Mouse (Mus musculus) hindbrain, postnatal 0 days (tissue): ENCODE measurements around the gene B3gat3. TPM values are rescaled to one million over a fixed set of nuclear protein-coding genes. Genes with fewer than 3 reads are reported as not detected.

Source experiments
- ATAC-seq: fragments of 200-750 bp; cut with Nextera tagmentation; 2 replicates; pipeline ENCODE4 v1.8.0; 2017; ENCODE audit warnings: mild to moderate bottlenecking, moderate TSS enrichment, moderate library complexity
- DNase-seq: peaks from one replicate; pipeline ENCODE4 v3.0.0-alpha.2; 2015; ENCODE audit warnings: low spot score
- H3K27ac ChIP-seq: fragments of 300-500 bp; sonication (generic); 2 replicates; pipeline ENCODE4 v1.5.1; 2014; ENCODE audit warnings: mild to moderate bottlenecking
- H3K27me3 ChIP-seq: fragments of 300-500 bp; sonication (generic); 2 replicates; pipeline ENCODE4 v1.6.1; 2014; ENCODE audit warnings: low read length, mixed read lengths; ENCODE audit not compliant: insufficient read depth
- H3K36me3 ChIP-seq: fragments of 300-500 bp; sonication (generic); 2 replicates; pipeline ENCODE4 v1.6.1; 2014; ENCODE audit warnings: low read length, mixed read lengths; ENCODE audit not compliant: insufficient read depth
- H3K4me1 ChIP-seq: fragments of 300-500 bp; sonication (generic); 2 replicates; pipeline ENCODE4 v1.6.1; 2014; ENCODE audit warnings: antibody characterized with exemption, low read length, mixed read lengths; ENCODE audit not compliant: insufficient read depth
- H3K4me2 ChIP-seq: fragments of 300-500 bp; sonication (generic); 2 replicates; pipeline ENCODE4 v1.6.1; 2014; ENCODE audit warnings: low read depth, mild to moderate bottlenecking, low read length, moderate library complexity, mixed read lengths
- H3K4me3 ChIP-seq: fragments of 300-500 bp; sonication (generic); 2 replicates; pipeline ENCODE4 v1.5.1; 2014; ENCODE audit warnings: low read length
- H3K9ac ChIP-seq: fragments of 300-500 bp; sonication (generic); replicated peaks from 2 replicates; pipeline ENCODE4 v1.6.1; 2014; ENCODE audit warnings: mild to moderate bottlenecking, low read length, moderate library complexity, mixed read lengths
- H3K9me3 ChIP-seq: fragments of 300-500 bp; sonication (generic); 2 replicates; pipeline ENCODE4 v1.6.1; 2016; ENCODE audit warnings: low read length, mixed read lengths
- CTCF ChIP-seq: IDR thresholded peaks from 2 replicates; pipeline ENCODE4 v1.5.1; 2016; ENCODE audit warnings: antibody characterized with exemption, control low read depth, low read depth
- WGBS: fragments of 180-500 bp; shearing (Covaris S2); extraction: QIAGEN DNeasy Blood & Tissue Kit; methylation state at CpG from one replicate; pipeline ENCODE4 v1.1.7; 2014; 5-methylcytosine and 5-hydroxymethylcytosine counted together
- polyA plus RNA-seq: library from polyadenylated mRNA; unstranded; fragments of >200 nt; fragmentation: Nextera tagmentation; extraction: Ambion mirVana; gene quantifications from 2 replicates; pipeline ENCODE4 v1.2.1, GENCODE M21; 2015
- total RNA-seq: library from RNA; depleted of rRNA; stranded (reverse); fragments of >200 nt; gene quantifications from 2 replicates; pipeline ENCODE4 v1.2.3, GENCODE M21; 2014

The B3gat3 gene
- total and polyA plus RNA-seq, 2 experiments from 2014 or later: 92.3 to 97.5 TPM

- WGBS: under 1% methylated on average over 64 of the region's 64 CpGs
- Histone ChIP-seq H3K36me3 (peaks cover 16% of the 10 kb centered on the region; the same call in 1 of the 2 replicates), H3K9ac (peak within 1 kb of the TSS; percentile 94), H3K9me3 (no peaks in the 10 kb centered on the region), H3K4me3 (peak within 1 kb of the TSS; percentile 62), H3K4me2 (peak within 1 kb of the TSS; percentile 60), H3K27ac (peak within 1 kb of the TSS; percentile 97), H3K4me1 (0 out of 2 replicates have a peak, but pooled peaks cover 11% of the 10 kb centered on the region), H3K27me3 (no peaks in the 10 kb centered on the region)
- peak; percentile 96 for ATAC-seq
- DNase-seq: peak; percentile 99
- no peak; the same call in 1 of the 2 replicates for TF ChIP-seq CTCF
Measured at GRCm38 (mm10) chr19:8941515-8942217, 21.5 kb downstream of the B3gat3 start, which contains the start of gene Mta2. Gene Mta2, plus strand, starts transcription at chr19:8941875.

GRCm38 (mm10) chr19:8942276-8942964, 22.2 kb downstream of the B3gat3 start:
- Histone ChIP-seq H3K9me3 (no peaks in the 10 kb centered on the region), H3K27ac (peak overlapping the region; percentile 97), H3K9ac (peak overlapping the region; percentile 94), H3K4me2 (peak overlapping the region; percentile 60), H3K27me3 (no peaks in the 10 kb centered on the region), H3K36me3 (peaks cover 23% of the 10 kb centered on the region), H3K4me3 (peak overlapping the region; percentile 62), H3K4me1 (0 out of 2 replicates have a peak, but pooled peaks cover 11% of the 10 kb centered on the region)
- WGBS: 0% methylated on average over 46 of the region's 46 CpGs
- peak; percentile 61 for DNase-seq
- no peak for TF ChIP-seq CTCF
- ATAC-seq: peak; percentile 58

- ATAC-seq: no peak
- no peak for TF ChIP-seq CTCF
- peak overlapping the region; percentile 62 for H3K4me3 ChIP-seq
- peak overlapping the region; percentile 94 for H3K9ac ChIP-seq
- H3K27me3 ChIP-seq: no peaks in the 10 kb centered on the region
- WGBS: 57% methylated on average over 2 of the region's 2 CpGs
- H3K27ac ChIP-seq: no peak overlapping the region
- peaks cover 29% of the 10 kb centered on the region for H3K36me3 ChIP-seq
- H3K4me1 ChIP-seq: 0 out of 2 replicates have a peak, but pooled peaks cover 11% of the 10 kb centered on the region
- DNase-seq: no peak
- peak overlapping the region; percentile 60 for H3K4me2 ChIP-seq
- H3K9me3 ChIP-seq: no peaks in the 10 kb centered on the region
Measured at GRCm38 (mm10) chr19:8943047-8943446, 22.9 kb downstream of the B3gat3 start.

GRCm38 (mm10) chr19:8944062-8944461, 23.9 kb downstream of the B3gat3 start:
- H3K4me1 ChIP-seq: 0 out of 2 replicates have a peak, but pooled peaks cover 11% of the 10 kb centered on the region
- H3K9me3 ChIP-seq: no peaks in the 10 kb centered on the region
- H3K4me2 ChIP-seq: no peak overlapping the region
- no peak overlapping the region for H3K27ac ChIP-seq
- ATAC-seq: no peak
- no peak overlapping the region for H3K4me3 ChIP-seq
- no peaks in the 10 kb centered on the region for H3K27me3 ChIP-seq
- DNase-seq: no peak
- no peak overlapping the region for H3K9ac ChIP-seq
- 55% methylated on average over 5 of the region's 5 CpGs for WGBS
- TF ChIP-seq CTCF: no peak
- peaks cover 39% of the 10 kb centered on the region for H3K36me3 ChIP-seq

- 0 out of 2 replicates have a peak, but pooled peaks cover 11% of the 10 kb centered on the region for H3K4me1 ChIP-seq
- H3K36me3 ChIP-seq: peaks cover 43% of the 10 kb centered on the region
- no peaks in the 10 kb centered on the region for H3K9me3 ChIP-seq
- no peak overlapping the region for H3K27ac ChIP-seq
- H3K4me3 ChIP-seq: no peak overlapping the region
- no peaks in the 10 kb centered on the region for H3K27me3 ChIP-seq
- TF ChIP-seq CTCF: no peak
- WGBS: 30% methylated on average over 5 of the region's 5 CpGs
- ATAC-seq: no peak
- peak; percentile 84 for DNase-seq
- peak overlapping the region; percentile 27; the same call in 1 of the 2 replicates for H3K4me2 ChIP-seq
- H3K9ac ChIP-seq: no peak overlapping the region
Measured at GRCm38 (mm10) chr19:8944750-8945149, 24.6 kb downstream of the B3gat3 start.

- TF ChIP-seq CTCF: no peak
- Histone ChIP-seq H3K4me3 (no peak overlapping the region), H3K27ac (no peak overlapping the region), H3K9me3 (no peaks in the 10 kb centered on the region), H3K4me2 (peak overlapping the region; percentile 27; the same call in 1 of the 2 replicates), H3K27me3 (no peaks in the 10 kb centered on the region), H3K4me1 (0 out of 2 replicates have a peak, but pooled peaks cover 11% of the 10 kb centered on the region), H3K9ac (0 out of 2 replicates have a peak overlapping the region, but pooled peaks have one; percentile 7), H3K36me3 (peaks cover 44% of the 10 kb centered on the region)
- DNase-seq (no peak), ATAC-seq (no peak)
- 78% methylated on average over 6 of the region's 6 CpGs for WGBS
Measured at GRCm38 (mm10) chr19:8945251-8945650, 25.1 kb downstream of the B3gat3 start.
